Mouse (Mus musculus) megakaryocyte, embryonic 14.5 days (primary cell): ENCODE measurements around the gene A830018L16Rik.

Source experiments
- FLI1 ChIP-seq: IDR thresholded peaks from 2 replicates; pipeline ENCODE4 v1.6.1; 2012; ENCODE audit warnings: low read length, inconsistent platforms, mixed read lengths
- GATA1 ChIP-seq: IDR thresholded peaks from 3 replicates; pipeline ENCODE4 v1.6.1; 2012; ENCODE audit warnings: mixed read lengths, low read length, inconsistent platforms, borderline replicate concordance

DNA sequence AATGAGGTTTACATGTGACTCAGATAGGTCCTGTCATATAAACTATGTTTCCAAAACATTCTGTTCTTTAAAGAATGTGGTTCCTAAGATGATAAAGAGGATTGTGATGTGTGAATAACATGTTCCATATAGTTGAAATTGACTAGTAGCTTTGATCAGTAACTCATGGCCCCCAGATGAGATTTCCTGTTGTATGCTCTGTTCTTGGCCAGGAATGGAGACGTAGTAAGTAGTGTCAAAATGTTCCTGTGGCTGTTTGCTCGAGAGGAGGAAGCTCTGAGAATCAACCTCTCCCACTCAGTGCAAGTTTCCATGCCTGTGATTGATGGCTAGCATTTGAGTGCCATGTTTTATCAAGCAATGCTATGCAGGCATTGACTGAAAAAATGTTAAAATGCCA is 467.8 kb downstream of the A830018L16Rik start:
- no peak for TF ChIP-seq GATA1
- no peak for TF ChIP-seq FLI1
